32 mouse cellular contexts compared by ENCODE assay signal in genomic region chr16:22633063-22633462, GRCm38 (mm10).
"Had no signal": no experiment of that assay in that cellular context is flagged by ENCODE, and none has a peak within 500 bp of the region (broad histone marks: within the 10 kb centered on the region; RNA-seq: fewer than 3 reads in every experiment).

No protein-coding gene starts in this region.

- ATAC-seq: liver, embryonic 12.5 days; liver, postnatal 0 days; lung, postnatal 0 days; midbrain, embryonic 13.5 days; midbrain, embryonic 15.5 days; midbrain, embryonic 16.5 days had no signal

- H3K4me1 ChIP-seq: limb, embryonic 10.5 days; limb, embryonic 12.5 days; limb, embryonic 13.5 days; limb, embryonic 15.5 days; liver, embryonic 12.5 days; liver, embryonic 13.5 days; liver, embryonic 15.5 days; lung, embryonic 15.5 days; midbrain, embryonic 13.5 days; midbrain, embryonic 15.5 days had no signal

- H3K4me2 ChIP-seq: limb, embryonic 12.5 days; limb, embryonic 13.5 days; limb, embryonic 15.5 days; liver, embryonic 11.5 days; liver, embryonic 12.5 days; liver, embryonic 13.5 days; liver, embryonic 15.5 days; lung, embryonic 14.5 days; lung, embryonic 15.5 days; midbrain, embryonic 11.5 days; midbrain, embryonic 12.5 days; midbrain, embryonic 13.5 days; midbrain, embryonic 15.5 days had no signal

- H3K36me3 ChIP-seq: limb, embryonic 10.5 days; limb, embryonic 12.5 days; limb, embryonic 13.5 days; limb, embryonic 15.5 days; liver, embryonic 12.5 days; liver, embryonic 13.5 days; liver, embryonic 15.5 days; lung, embryonic 15.5 days; midbrain, embryonic 10.5 days; midbrain, embryonic 12.5 days; midbrain, embryonic 13.5 days; midbrain, embryonic 15.5 days had no signal

- H3K27me3 ChIP-seq: limb, embryonic 12.5 days; limb, embryonic 13.5 days; limb, embryonic 15.5 days; liver, embryonic 12.5 days; liver, embryonic 13.5 days; liver, embryonic 15.5 days; lung, embryonic 15.5 days; megakaryocyte, embryonic 14.5 days; midbrain, embryonic 12.5 days; midbrain, embryonic 15.5 days had no signal

- DNase-seq: left cerebral cortex, postnatal 4 days; liver; liver, embryonic 13.5 days; liver, postnatal 0 days; lung, adult 18-20 months; lung, adult 2 months; lung, embryonic 14.5 days; lung, postnatal 10 days; lung, postnatal 14 days; lung, postnatal 36 days; lung, postnatal 4 days; midbrain, embryonic 14.5 days had no signal

- H3K27ac ChIP-seq: left cerebral cortex, adult 2 months; limb, embryonic 10.5 days; limb, embryonic 12.5 days; limb, embryonic 13.5 days; limb, embryonic 15.5 days; liver, embryonic 12.5 days; liver, embryonic 13.5 days; liver, embryonic 14.5 days; liver, embryonic 15.5 days; lung, embryonic 15.5 days; macrophage; midbrain, embryonic 10.5 days; midbrain, embryonic 12.5 days; midbrain, embryonic 13.5 days; midbrain, embryonic 15.5 days had no signal

- H3K9me3 ChIP-seq: limb, embryonic 10.5 days; limb, embryonic 12.5 days; limb, embryonic 13.5 days; limb, embryonic 15.5 days; liver, embryonic 12.5 days; liver, embryonic 13.5 days; liver, embryonic 15.5 days; lung, embryonic 15.5 days; midbrain, embryonic 10.5 days; midbrain, embryonic 12.5 days; midbrain, embryonic 13.5 days; midbrain, embryonic 15.5 days had no signal

- H3K4me3 ChIP-seq: left cerebral cortex, adult 2 months; limb, embryonic 10.5 days; limb, embryonic 12.5 days; limb, embryonic 13.5 days; limb, embryonic 15.5 days; liver, embryonic 12.5 days; liver, embryonic 13.5 days; liver, embryonic 15.5 days; lung, embryonic 15.5 days; megakaryocyte, embryonic 14.5 days; midbrain, embryonic 10.5 days; midbrain, embryonic 12.5 days; midbrain, embryonic 13.5 days; midbrain, embryonic 15.5 days; myocyte had no signal

- H3K9ac ChIP-seq: limb, embryonic 12.5 days; limb, embryonic 13.5 days; limb, embryonic 15.5 days; liver, embryonic 12.5 days; liver, embryonic 13.5 days; liver, embryonic 14.5 days; liver, embryonic 15.5 days; liver, postnatal 0 days; lung, embryonic 14.5 days; lung, embryonic 15.5 days; midbrain, embryonic 12.5 days; midbrain, embryonic 13.5 days; midbrain, embryonic 15.5 days had no signal
